Mouse (Mus musculus) kidney, adult 8-10 months (tissue): ENCODE data around the gene Rps6ka5.

Experiments used
- DNase-seq, 2 experiments: peaks; one replicate each; pipeline ENCODE4 v3.0.0; 2022

Gene Rps6ka5

GRCm38 (mm10) chr12:100724606-100725457, 2.0 kb downstream of the Rps6ka5 start:
- peak; percentile 99 to 100 for DNase-seq

GRCm38 (mm10) chr12:100724182-100724581, 2.6 kb downstream of the Rps6ka5 start:
- peak in 1 of 2 experiments; percentile 15 for DNase-seq

GRCm38 (mm10) chr12:100720801-100721200, 6.0 kb downstream of the Rps6ka5 start:
- no peak for DNase-seq

GRCm38 (mm10) chr12:100717446-100717845, 9.3 kb downstream of the Rps6ka5 start:
- DNase-seq: no peak

GRCm38 (mm10) chr12:100716969-100717368, 9.8 kb downstream of the Rps6ka5 start:
- DNase-seq: no peak

- no peak for DNase-seq
Observed at GRCm38 (mm10) chr12:100711819-100712218, 15.0 kb downstream of the Rps6ka5 start.

GRCm38 (mm10) chr12:100711116-100711691, 15.6 kb downstream of the Rps6ka5 start:
- no peak for DNase-seq

GRCm38 (mm10) chr12:100710432-100710831, 16.4 kb downstream of the Rps6ka5 start:
- no peak for DNase-seq

- DNase-seq: no peak
Observed at GRCm38 (mm10) chr12:100707312-100707711, 19.5 kb downstream of the Rps6ka5 start.

- DNase-seq: no peak
Observed at GRCm38 (mm10) chr12:100705057-100705722, 21.6 kb downstream of the Rps6ka5 start.

GRCm38 (mm10) chr12:100698019-100698418, 28.8 kb downstream of the Rps6ka5 start:
- DNase-seq: no peak

GRCm38 (mm10) chr12:100696621-100697020, 30.2 kb downstream of the Rps6ka5 start:
- no peak for DNase-seq

- no peak for DNase-seq
Observed at GRCm38 (mm10) chr12:100695252-100695651, 31.5 kb downstream of the Rps6ka5 start.

GRCm38 (mm10) chr12:100692208-100692607, 34.6 kb downstream of the Rps6ka5 start:
- DNase-seq: no peak

GRCm38 (mm10) chr12:100690444-100690843, 36.3 kb downstream of the Rps6ka5 start:
- DNase-seq: no peak

GRCm38 (mm10) chr12:100688177-100688576, 38.6 kb downstream of the Rps6ka5 start:
- DNase-seq: no peak

- DNase-seq: no peak
Observed at GRCm38 (mm10) chr12:100687001-100687400, 39.8 kb downstream of the Rps6ka5 start.

- DNase-seq: no peak
Observed at GRCm38 (mm10) chr12:100681752-100682151, 45.0 kb downstream of the Rps6ka5 start.

- DNase-seq: no peak
Observed at GRCm38 (mm10) chr12:100681241-100681640, 45.5 kb downstream of the Rps6ka5 start.

- DNase-seq: no peak
Observed at GRCm38 (mm10) chr12:100680676-100681075, 46.1 kb downstream of the Rps6ka5 start.

- DNase-seq: no peak
Observed at GRCm38 (mm10) chr12:100670647-100671199, 56.1 kb downstream of the Rps6ka5 start.

GRCm38 (mm10) chr12:100665294-100665693, 61.5 kb downstream of the Rps6ka5 start:
- DNase-seq: no peak

- no peak for DNase-seq
Observed at GRCm38 (mm10) chr12:100660076-100660475, 66.7 kb downstream of the Rps6ka5 start.
